Mouse (Mus musculus) ES-E14 (cell line): ENCODE measurements around the gene Bag5. TPM values are rescaled to one million over a fixed set of nuclear protein-coding genes. Genes with fewer than 3 reads are reported as not detected.

ENCODE experiments used
- DNase-seq: peaks from one replicate; pipeline ENCODE4 v3.0.0-alpha.2; 2013; ENCODE audit warnings: low read depth, low spot score
- H3K27ac ChIP-seq: 2 replicates; pipeline ENCODE4 v1.5.1; 2012; ENCODE audit warnings: low read depth, mild to moderate bottlenecking, low read length, moderate library complexity, mixed read lengths; ENCODE audit not compliant: poor library complexity, insufficient read depth, severe bottlenecking
- H3K36me3 ChIP-seq: 2 replicates; pipeline ENCODE4 v1.6.1; 2012; ENCODE audit warnings: mild to moderate bottlenecking, low read length, moderate library complexity, mixed read lengths; ENCODE audit not compliant: control insufficient read depth, poor library complexity, insufficient read depth, severe bottlenecking
- H3K4me1 ChIP-seq, 2 experiments: fragments of 150-350 bp in 1 of 2; sonication (generic) in 1 of 2; 2 replicates each; pipeline ENCODE4 v1.6.1; 2012; ENCODE audit warnings: low read length in 2 of 2, mild to moderate bottlenecking in 1 of 2, mixed read lengths in 1 of 2; ENCODE audit not compliant: control insufficient read depth in 2 of 2, insufficient read depth in 2 of 2, poor library complexity in 1 of 2
- H3K4me3 ChIP-seq, 2 experiments: fragments of 150-350 bp in 1 of 2; sonication (generic) in 1 of 2; 2 replicates each; pipeline ENCODE4 v1.5.1; 2012; ENCODE audit warnings: low read length in 2 of 2, low read depth in 1 of 2, mild to moderate bottlenecking in 1 of 2, mixed read lengths in 1 of 2; ENCODE audit not compliant: insufficient read depth in 1 of 2, poor library complexity in 1 of 2, severe bottlenecking in 1 of 2
- H3K9ac ChIP-seq: 2 replicates; pipeline ENCODE4 v1.6.1; 2012; ENCODE audit warnings: low read depth, mild to moderate bottlenecking, low read length, mixed read lengths; ENCODE audit not compliant: poor library complexity, insufficient read depth, severe bottlenecking
- H3K9me3 ChIP-seq: fragments of 150-350 bp; sonication (generic); 2 replicates; pipeline ENCODE4 v1.6.1; 2012; ENCODE audit warnings: low read depth, mild to moderate bottlenecking, low read length; ENCODE audit not compliant: control insufficient read depth, insufficient read depth
- CHD2 ChIP-seq: IDR thresholded peaks from 2 replicates; pipeline ENCODE4 v1.6.1; 2014; ENCODE audit warnings: mild to moderate bottlenecking, low read depth, low read length, inconsistent platforms
- HCFC1 ChIP-seq: IDR thresholded peaks from 2 replicates; pipeline ENCODE4 v1.6.1; 2012; ENCODE audit warnings: low read length, inconsistent platforms, borderline replicate concordance; ENCODE audit not compliant: insufficient read depth
- MAFK ChIP-seq: IDR thresholded peaks from 2 replicates; pipeline ENCODE4 v1.6.1; 2014; ENCODE audit warnings: mild to moderate bottlenecking, low read depth, low read length, inconsistent platforms; ENCODE audit not compliant: insufficient read depth
- ZNF384 ChIP-seq: IDR thresholded peaks from 2 replicates; pipeline ENCODE4 v1.6.1; 2012; ENCODE audit warnings: low read depth, low read length, inconsistent platforms
- in situ Hi-C, 2 experiments: fragments of 600-800 bp; cut with MboI; formaldehyde crosslinking; loops; one replicate each; pipeline ENCODE4 v1.15.1; 2025; ENCODE audit warnings: low sequenced_read_pairs in 2 of 2, inconsistent platforms in 1 of 2; ENCODE audit not compliant: unreplicated experiment in 2 of 2
- total RNA-seq: library from RNA; depleted of rRNA; stranded (reverse); fragments of 300-350 nt; gene quantifications from 2 replicates; pipeline ENCODE4 v1.2.3, GENCODE M21; 2012; rRNA removed

Bag5 gene
- total RNA-seq, 1 experiment, result 14.8 TPM

GRCm38 (mm10) chr12:111660628-111661027, 52.4 kb downstream of the Bag5 start:
- Histone ChIP-seq H3K4me3 (no peak overlapping the region), H3K27ac (no peak overlapping the region), H3K36me3 (peaks cover 6% of the 10 kb centered on the region; the same call in 1 of the 2 replicates), H3K9ac (no peak overlapping the region), H3K9me3 (no peaks in the 10 kb centered on the region), H3K4me1 (peaks cover 8 to 14% of the 10 kb centered on the region in 2 experiments)
- in situ Hi-C loops, result no loop called here
- no peak for DNase-seq
- TF ChIP-seq CHD2 (no peak), MAFK (no peak), HCFC1 (no peak), ZNF384 (no peak)

Other genes starting within 250 kb of the Bag5 start
- gene Gm266, start 227.4 kb downstream of the Bag5 start, total RNA-seq, result 0.62 and 0.90 TPM in 2 replicates
- 269 and 331 TPM in 2 replicates for gene Eif5, start 175.2 kb downstream of the Bag5 start, total RNA-seq
- gene Mark3, start 138.7 kb downstream of the Bag5 start, total RNA-seq, result 75.5 and 90.9 TPM in 2 replicates
- gene Ckb, start 40.9 kb downstream of the Bag5 start, total RNA-seq, result 333 and 353 TPM in 2 replicates
- 32.6 and 33.7 TPM in 2 replicates for gene Trmt61a, start 35.2 kb downstream of the Bag5 start, total RNA-seq
- 14.4 and 15.2 TPM in 2 replicates for gene Apopt1, start within 50 bp of the Bag5 start, total RNA-seq
- gene Klc1, start 45.6 kb upstream of the Bag5 start, total RNA-seq, result 47.2 and 47.9 TPM in 2 replicates
- 19.8 and 21.8 TPM in 2 replicates for gene Xrcc3, start 100.6 kb upstream of the Bag5 start, total RNA-seq
- gene Zfyve21, start 100.9 kb upstream of the Bag5 start, total RNA-seq, result 27.0 and 33.5 TPM in 2 replicates
- 4.4 and 4.5 TPM in 2 replicates for gene Ppp1r13b, start 194.9 kb upstream of the Bag5 start, total RNA-seq